Comparison of ENCODE assay signal across 7 mouse cellular contexts in the genomic region with DNA sequence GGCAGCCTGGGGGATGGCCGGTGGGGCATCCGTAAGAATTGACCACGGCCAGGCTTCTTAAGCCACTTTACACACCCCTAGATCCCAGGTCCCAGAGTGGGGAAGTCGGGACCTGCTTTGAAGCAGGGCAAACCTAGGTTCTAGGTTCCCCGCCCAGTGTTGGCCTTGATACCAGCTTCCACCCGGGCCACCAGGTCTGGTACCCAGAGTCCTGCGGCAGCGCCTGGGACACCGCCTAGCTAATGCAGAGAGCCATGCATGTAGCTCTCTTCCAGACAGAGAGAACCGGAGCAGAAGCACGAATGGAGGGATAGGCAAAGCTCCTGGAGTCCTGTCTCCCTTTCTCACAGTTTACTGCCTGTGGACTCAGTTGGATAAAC. TPM values are rescaled to one million over a fixed set of nuclear protein-coding genes. Genes with fewer than 3 reads are reported as not detected.
DNase-seq lines count a peak whose midpoint lies in the region; ATAC-seq and TF ChIP-seq lines count a peak whose summit lies in the region.

No protein-coding gene starts in this region.

- H3ac ChIP-seq in C2C12 (ENCODE audit: control insufficient read depth, insufficient read length, low read depth) = peak overlapping the region; percentile 52

- H3K4me3 ChIP-seq in C2C12 (ENCODE audit: insufficient read depth, poor library complexity, severe bottlenecking) = peak overlapping the region; percentile 14
- peak overlapping the region; percentile 68 for H3K4me3 ChIP-seq in heart, embryonic 15.5 days
- peak overlapping the region; percentile 80 for H3K4me3 ChIP-seq in midbrain, embryonic 15.5 days

- no peak for TF ChIP-seq CTCF in C2C12 (IDR thresholded peaks at IDR 0.05; ENCODE audit: control insufficient read depth, insufficient read depth, insufficient read length)

- peak overlapping the region; percentile 48 for H3K27ac ChIP-seq in heart, embryonic 15.5 days
- peak overlapping the region; percentile 78 for H3K27ac ChIP-seq in midbrain, embryonic 15.5 days

- no peaks in the 10 kb centered on the region for H3K27me3 ChIP-seq in C2C12 (ENCODE audit: control insufficient read depth, insufficient read depth, insufficient read length)
- H3K27me3 ChIP-seq in heart, embryonic 15.5 days = no peaks in the 10 kb centered on the region
- H3K27me3 ChIP-seq in midbrain, embryonic 15.5 days (replicated peaks) = no peaks in the 10 kb centered on the region

- peak; percentile 12; the same call in 1 of the 2 replicates for ATAC-seq in heart, embryonic 15.5 days (replicated peaks; ENCODE audit: insufficient number of reproducible peaks, insufficient read depth, low FRiP score, low read depth)
- peak; percentile 70 for ATAC-seq in midbrain, embryonic 15.5 days (replicated peaks)

- WGBS in heart, embryonic 15.5 days = under 1% methylated on average over 11 of the region's 11 CpGs
- 1% methylated on average over 11 of the region's 11 CpGs for WGBS in midbrain, embryonic 15.5 days

- H3K4me1 ChIP-seq in heart, embryonic 15.5 days (replicated peaks) = peaks cover 12% of the 10 kb centered on the region
- H3K4me1 ChIP-seq in midbrain, embryonic 15.5 days = peaks cover 10% of the 10 kb centered on the region

- peak overlapping the region; percentile 97 for H3K4me2 ChIP-seq in heart, embryonic 15.5 days
- peak overlapping the region; percentile 86 for H3K4me2 ChIP-seq in midbrain, embryonic 15.5 days

- H3K9ac ChIP-seq in heart, embryonic 15.5 days = peak overlapping the region; percentile 64
- peak overlapping the region; percentile 74 for H3K9ac ChIP-seq in midbrain, embryonic 15.5 days

- no peaks in the 10 kb centered on the region for H3K79me2 ChIP-seq in C2C12 (ENCODE audit: control insufficient read depth, insufficient read depth)

- H3K36me3 ChIP-seq in C2C12 (ENCODE audit: control insufficient read depth, insufficient read depth) = no peaks in the 10 kb centered on the region
- no peaks in the 10 kb centered on the region for H3K36me3 ChIP-seq in heart, embryonic 15.5 days
- H3K36me3 ChIP-seq in midbrain, embryonic 15.5 days (replicated peaks) = no peaks in the 10 kb centered on the region

- no peaks in the 10 kb centered on the region for H3K79me3 ChIP-seq in C2C12 (ENCODE audit: low read depth)

- DNase-seq in B cell, adult 2 months = peak; percentile 39 to 47
- peak; percentile 80 to 83 for DNase-seq in cerebellum, postnatal 25 days
- DNase-seq in layer of hippocampus, postnatal 14 days (ENCODE audit: low spot score in 2 of 2) = peak; percentile 8 to 13
- DNase-seq in testis, postnatal 14 days (ENCODE audit: low spot score) = peak; percentile 29

- H3K9me3 ChIP-seq in heart, embryonic 15.5 days (replicated peaks) = no peaks in the 10 kb centered on the region
- no peaks in the 10 kb centered on the region for H3K9me3 ChIP-seq in midbrain, embryonic 15.5 days

TF ChIP-seq in C2C12, 6 proteins besides CTCF, POLR2A, EP300 and RAD21:
- TF ChIP-seq MAX (IDR thresholded peaks at IDR 0.05) (no peak), USF1 (IDR thresholded peaks at IDR 0.05; ENCODE audit: low read depth) (no peak), FOSL1 (IDR thresholded peaks at IDR 0.05; ENCODE audit: insufficient read depth, low read length, poor library complexity, severe bottlenecking) (no peak), CEBPB (IDR thresholded peaks at IDR 0.05; ENCODE audit: low read depth) (no peak), MYOD1 (IDR thresholded peaks at IDR 0.05; ENCODE audit: control insufficient read depth, insufficient read length, low read depth) (no peak), MYOG (IDR thresholded peaks at IDR 0.05; ENCODE audit: control insufficient read depth, extremely low read depth, insufficient read length) (no peak)

RNA-seq across cellular contexts. Expression of a gene that starts 0.7 kb away (rescaled TPM):
- 4.7 TPM for polyA plus RNA-seq in C2C12 (2012; fragmentation: generic; extraction: Trizol)
- 38.4 and 54.9 TPM in 2 replicates for polyA plus RNA-seq in heart, embryonic 15.5 days (2015; fragmentation: Nextera tagmentation; extraction: Ambion mirVana)
- total RNA-seq in layer of hippocampus, postnatal 14 days (2021) = 10 to 100 TPM; 15.9 to 17.1 TPM
- polyA plus RNA-seq in midbrain, embryonic 15.5 days (2015; fragmentation: Nextera tagmentation; extraction: Ambion mirVana) = 40.8 and 41.5 TPM in 2 replicates

Comparison
In these comparisons a context has a peak if more than half of its experiments do, and no peak if none do; other contexts are left out.
1. Peak in every context shown above with its lines: DNase-seq, ATAC-seq, H3K4me3 ChIP-seq and H3K27ac ChIP-seq.
2. DNase-seq: peak in every context shown above with its lines; median percentile 82 in cerebellum, postnatal 25 days; 43 in B cell, adult 2 months; 29 in testis, postnatal 14 days; 10 in layer of hippocampus, postnatal 14 days.
3. H3K4me3 ChIP-seq: peak in every context shown above with its lines; median percentile 80 in midbrain, embryonic 15.5 days; 68 in heart, embryonic 15.5 days; 14 in C2C12.